Mouse (Mus musculus): ENCODE results near the gene Nt5c1a. TPM values are rescaled to one million over a fixed set of nuclear protein-coding genes. Genes with fewer than 3 reads are reported as not detected.

Gene Nt5c1a
- total and polyA plus RNA-seq, 2 experiments, result not detected

DNA sequence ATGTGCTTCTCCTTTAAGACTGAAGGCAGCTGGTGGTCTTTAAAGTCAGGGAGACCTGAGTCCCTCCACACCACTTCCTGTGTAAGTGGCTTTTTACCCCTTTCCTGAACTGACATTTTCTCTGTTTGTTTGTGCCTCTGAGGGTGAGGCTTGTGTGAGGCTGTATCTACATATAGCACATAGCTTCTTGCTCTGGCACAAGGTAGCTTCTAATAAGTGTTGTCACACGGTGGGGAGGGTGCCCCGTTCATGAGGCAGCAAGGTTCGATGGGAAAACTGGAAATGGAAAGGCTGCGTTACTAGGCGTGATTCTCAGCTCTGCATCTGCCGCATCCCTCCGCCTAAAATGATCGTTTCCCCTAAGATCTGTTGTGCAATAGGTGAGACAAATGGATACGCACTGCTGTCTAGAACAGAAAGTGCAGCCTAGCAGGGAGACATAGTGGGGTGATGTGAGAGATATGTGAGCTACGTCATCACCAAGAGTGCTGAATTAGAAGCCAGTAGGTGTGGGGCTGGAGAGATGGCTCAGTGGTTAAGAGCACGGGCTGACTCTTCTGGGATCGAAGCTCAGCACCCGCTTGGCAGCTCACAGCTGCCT is 35.2 kb downstream of the Nt5c1a start:
- H3K36me3 ChIP-seq (ENCODE audit: control insufficient read depth, insufficient read depth, low read length), result no peaks in the 10 kb centered on the region
- no peaks in the 10 kb centered on the region for H3K27me3 ChIP-seq (ENCODE audit: control insufficient read depth, insufficient read depth, low read length)
- no peak for TF ChIP-seq CTCF (IDR thresholded peaks at IDR 0.05; ENCODE audit: low read depth, low read length)
- no peaks in the 10 kb centered on the region for H3K79me2 ChIP-seq (ENCODE audit: control insufficient read depth, insufficient read depth, low read length)
- H3K4me3 ChIP-seq (ENCODE audit: insufficient read depth, low read depth, low read length), result no peak overlapping the region
- H3K9ac ChIP-seq (ENCODE audit: low read depth, low read length), result no peak overlapping the region
- peaks cover 6% of the 10 kb centered on the region for H3K4me1 ChIP-seq (ENCODE audit: control insufficient read depth, insufficient read depth, low read length)
- DNase-seq (ENCODE audit: extremely low read depth, low read depth, low spot score), result no peak
- no peak overlapping the region for H3K27ac ChIP-seq (replicated peaks; ENCODE audit: insufficient read depth, low read depth, low read length)
- WGBS, result 78% methylated on average over 13 of the region's 13 CpGs

DNA sequence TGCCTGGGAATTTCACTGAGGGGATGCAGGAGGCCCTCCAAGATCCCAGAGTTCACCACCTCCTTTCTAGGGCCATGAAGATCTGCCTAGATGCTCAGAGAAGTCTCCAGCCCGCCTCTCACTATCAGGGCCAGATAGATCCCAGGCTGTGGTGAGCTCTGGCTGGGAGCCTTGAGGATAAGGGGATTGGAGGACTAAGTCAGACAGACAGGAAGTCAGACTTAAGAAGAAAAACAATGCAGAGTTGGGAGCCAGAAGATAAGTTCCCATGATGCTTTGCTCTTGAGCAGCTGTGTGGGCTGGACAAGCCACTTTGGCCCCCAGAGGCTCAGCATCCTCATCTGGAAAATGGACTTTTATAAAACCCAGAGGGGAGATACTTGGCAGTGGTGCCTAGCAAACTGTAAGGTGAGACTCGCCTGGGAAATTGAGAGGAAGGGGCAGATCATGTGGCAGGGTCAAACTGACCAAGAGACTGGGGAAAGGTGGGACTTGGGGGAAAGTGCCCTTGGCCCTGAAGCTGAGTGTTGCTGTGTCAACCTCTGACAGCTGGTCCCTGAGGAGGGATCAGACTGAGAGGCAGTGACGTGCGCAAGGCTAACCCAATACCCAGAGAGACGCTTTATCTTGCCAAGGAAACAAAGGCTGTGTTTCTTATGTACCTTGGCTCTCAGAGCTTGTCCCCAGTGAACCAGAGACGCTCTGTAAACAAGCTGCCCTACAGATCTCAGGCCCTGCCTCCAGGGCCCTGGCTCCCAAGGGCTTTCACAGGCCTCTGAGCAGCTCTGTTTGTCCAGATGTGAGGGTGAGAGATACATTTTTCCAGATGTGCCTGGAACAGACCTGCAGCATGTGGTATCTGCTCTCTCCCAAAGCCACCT is 36.3 kb downstream of the Nt5c1a start:
- Histone ChIP-seq H3K9ac (ENCODE audit: low read depth, low read length) (no peak overlapping the region), H3K4me1 (ENCODE audit: control insufficient read depth, insufficient read depth, low read length) (peaks cover 4% of the 10 kb centered on the region), H3K79me2 (ENCODE audit: control insufficient read depth, insufficient read depth, low read length) (no peaks in the 10 kb centered on the region), H3K4me3 (ENCODE audit: insufficient read depth, low read depth, low read length) (no peak overlapping the region), H3K27ac (replicated peaks; ENCODE audit: insufficient read depth, low read depth, low read length) (0 out of 2 replicates have a peak overlapping the region, but pooled peaks have one; percentile 35), H3K27me3 (ENCODE audit: control insufficient read depth, insufficient read depth, low read length) (no peaks in the 10 kb centered on the region), H3K36me3 (ENCODE audit: control insufficient read depth, insufficient read depth, low read length) (no peaks in the 10 kb centered on the region)
- peak; percentile 49 for DNase-seq (ENCODE audit: extremely low read depth, low read depth, low spot score)
- TF ChIP-seq CTCF (IDR thresholded peaks at IDR 0.05; ENCODE audit: low read depth, low read length), result no peak
- TF ChIP-seq POLR2A (IDR thresholded peaks at IDR 0.05; ENCODE audit: extremely low read depth, insufficient read depth, low read length), result no peak
- 37% methylated on average over 6 of the region's 6 CpGs for WGBS

GRCm38 (mm10) chr4:123239361-123240203 is 38.3 kb downstream of the Nt5c1a start:
- H3K27ac ChIP-seq (replicated peaks; ENCODE audit: insufficient read depth, low read depth, low read length), result peak overlapping the region; percentile 35
- no peak overlapping the region for H3K9ac ChIP-seq (ENCODE audit: low read depth, low read length)
- no peaks in the 10 kb centered on the region for H3K36me3 ChIP-seq (ENCODE audit: control insufficient read depth, insufficient read depth, low read length)
- H3K27me3 ChIP-seq (ENCODE audit: control insufficient read depth, insufficient read depth, low read length), result no peaks in the 10 kb centered on the region
- DNase-seq (ENCODE audit: extremely low read depth, low read depth, low spot score), result no peak
- 20% methylated on average over 58 of the region's 58 CpGs for WGBS
- H3K4me1 ChIP-seq (ENCODE audit: control insufficient read depth, insufficient read depth, low read length), result no peaks in the 10 kb centered on the region
- TF ChIP-seq CTCF (IDR thresholded peaks at IDR 0.05; ENCODE audit: low read depth, low read length) (no peak), POLR2A (IDR thresholded peaks at IDR 0.05; ENCODE audit: extremely low read depth, insufficient read depth, low read length) (no peak)
- H3K79me2 ChIP-seq (ENCODE audit: control insufficient read depth, insufficient read depth, low read length), result no peaks in the 10 kb centered on the region
- peak overlapping the region; percentile 21; the same call in 1 of the 2 replicates for H3K4me3 ChIP-seq (ENCODE audit: insufficient read depth, low read depth, low read length)

DNA sequence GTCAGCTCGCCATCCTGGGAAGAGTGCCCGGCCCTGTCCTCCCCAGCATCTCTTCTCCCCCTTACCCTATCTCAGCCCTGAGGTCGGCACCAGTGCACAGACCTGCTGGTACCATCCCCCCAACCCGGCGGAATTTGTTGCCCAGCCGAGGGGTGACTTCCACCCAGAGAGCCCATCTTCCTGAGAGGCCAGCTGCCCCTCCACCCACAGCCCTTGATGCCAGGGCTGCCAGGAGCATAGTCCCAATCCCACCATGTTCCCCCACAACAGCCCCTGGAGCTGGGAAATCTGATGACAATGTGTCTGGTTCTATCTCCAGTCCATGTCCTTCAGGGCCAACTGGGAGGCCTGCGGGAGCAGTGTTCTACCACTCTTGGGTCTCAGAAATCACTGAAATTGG is 44.9 kb downstream of the Nt5c1a start:
- no peak for TF ChIP-seq CTCF (IDR thresholded peaks at IDR 0.05; ENCODE audit: low read depth, low read length)
- no peak for TF ChIP-seq POLR2A (IDR thresholded peaks at IDR 0.05; ENCODE audit: extremely low read depth, insufficient read depth, low read length)

GRCm38 (mm10) chr4:123246651-123247050 is 45.3 kb downstream of the Nt5c1a start:
- H3K27ac ChIP-seq (replicated peaks; ENCODE audit: insufficient read depth, low read depth, low read length), result no peak overlapping the region
- H3K36me3 ChIP-seq (ENCODE audit: control insufficient read depth, insufficient read depth, low read length), result no peaks in the 10 kb centered on the region
- no peak overlapping the region for H3K4me3 ChIP-seq (ENCODE audit: insufficient read depth, low read depth, low read length)
- no peak for DNase-seq (ENCODE audit: extremely low read depth, low read depth, low spot score)
- 94% methylated on average over 5 of the region's 5 CpGs for WGBS
- no peak overlapping the region for H3K9ac ChIP-seq (ENCODE audit: low read depth, low read length)
- TF ChIP-seq POLR2A (IDR thresholded peaks at IDR 0.05; ENCODE audit: extremely low read depth, insufficient read depth, low read length) (no peak), CTCF (IDR thresholded peaks at IDR 0.05; ENCODE audit: low read depth, low read length) (no peak)
- H3K27me3 ChIP-seq (ENCODE audit: control insufficient read depth, insufficient read depth, low read length), result no peaks in the 10 kb centered on the region
- H3K79me2 ChIP-seq (ENCODE audit: control insufficient read depth, insufficient read depth, low read length), result no peaks in the 10 kb centered on the region
- no peaks in the 10 kb centered on the region for H3K4me1 ChIP-seq (ENCODE audit: control insufficient read depth, insufficient read depth, low read length)

More for the DNA sequence above, 44.9 kb downstream of the Nt5c1a start:
- H3K4me3 ChIP-seq (ENCODE audit: insufficient read depth, low read depth, low read length), result no peak overlapping the region
- H3K79me2 ChIP-seq (ENCODE audit: control insufficient read depth, insufficient read depth, low read length), result no peaks in the 10 kb centered on the region
- WGBS, result 84% methylated on average over 7 of the region's 7 CpGs
- no peaks in the 10 kb centered on the region for H3K4me1 ChIP-seq (ENCODE audit: control insufficient read depth, insufficient read depth, low read length)
- H3K9ac ChIP-seq (ENCODE audit: low read depth, low read length), result no peak overlapping the region
- no peaks in the 10 kb centered on the region for H3K36me3 ChIP-seq (ENCODE audit: control insufficient read depth, insufficient read depth, low read length)
- H3K27me3 ChIP-seq (ENCODE audit: control insufficient read depth, insufficient read depth, low read length), result no peaks in the 10 kb centered on the region
- no peak overlapping the region for H3K27ac ChIP-seq (replicated peaks; ENCODE audit: insufficient read depth, low read depth, low read length)
- DNase-seq (ENCODE audit: extremely low read depth, low read depth, low spot score), result no peak

Measured in liver, adult 2 months (tissue).